Mouse (Mus musculus) erythroblast, adult 5-6 weeks (primary cell): ENCODE results near the gene Plekhg3. TPM values are rescaled to one million over a fixed set of nuclear protein-coding genes. Genes with fewer than 3 reads are reported as not detected.

Experiments
- ATAC-seq: replicated peaks from 2 replicates; pipeline ENCODE4 v1.8.0; 2016; ENCODE audit warnings: moderate number of reproducible peaks, mild to moderate bottlenecking, moderate TSS enrichment, inconsistent platforms; ENCODE audit not compliant: poor library complexity, low FRiP score, severe bottlenecking
- total RNA-seq, 2 experiments: library from RNA; stranded (forward) in 1 of 2; stranded (reverse) in 1 of 2; fragments of 150-400 nt in 1 of 2; fragments of 200-764, 138-1000 nt in 1 of 2; gene quantifications; 2 replicates each; pipeline versions ENCODE4 v1.2.3 to v1.2.4; 2015 to 2017; ENCODE audit warnings: low replicate concordance in 2 of 2

Gene Plekhg3
- total RNA-seq, 2 experiments from 2014 or later: 6.1 to 7.3 TPM

DNA sequence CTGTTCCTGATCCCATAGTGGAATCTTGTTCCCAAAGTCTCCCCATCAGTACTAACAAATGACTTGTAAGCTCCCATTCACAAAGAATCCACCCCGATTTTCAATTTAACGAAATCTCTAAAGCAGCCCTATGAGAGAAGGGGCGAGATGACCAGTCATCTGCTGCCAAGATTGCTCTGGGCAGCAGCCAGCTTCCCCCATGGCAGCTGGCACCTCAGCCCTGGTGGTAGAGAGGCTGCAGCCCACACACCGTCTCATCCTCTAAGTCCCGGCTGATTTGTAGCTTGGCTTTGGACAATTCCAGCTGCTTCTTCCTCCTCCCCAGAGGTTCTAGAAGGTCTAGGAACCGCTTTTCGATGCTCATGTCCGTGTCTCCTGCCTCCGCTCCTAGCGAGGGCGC is 77.5 kb downstream of the Plekhg3 start:
- ATAC-seq: no peak

DNA sequence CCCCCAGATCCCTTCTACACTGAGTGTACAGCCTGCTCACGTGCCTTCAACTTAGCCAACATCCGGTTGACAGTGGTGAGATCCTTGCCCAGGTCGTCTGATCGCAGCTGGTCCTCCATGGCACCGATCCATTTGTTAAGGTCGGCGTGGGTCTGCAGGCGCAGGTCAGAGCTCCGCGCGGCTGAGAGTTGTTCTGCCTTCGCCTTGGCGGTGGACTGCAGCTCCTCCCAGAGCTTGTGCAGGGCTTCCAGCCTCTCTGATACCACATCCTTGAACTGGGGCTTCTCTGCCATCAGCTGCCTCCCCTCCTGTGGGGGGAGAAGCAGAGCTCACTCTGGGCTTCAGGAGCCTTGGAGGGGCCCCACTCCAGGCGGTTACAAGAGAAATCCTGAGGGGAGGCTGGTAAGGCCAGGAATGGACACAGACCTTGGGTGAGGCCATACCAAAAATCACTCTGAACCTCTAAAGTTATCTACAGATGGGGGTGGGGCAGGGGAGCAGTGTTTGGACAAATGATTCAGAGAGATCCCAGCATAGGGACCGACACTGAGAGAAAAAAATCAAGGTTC is 78.4 kb downstream of the Plekhg3 start:
- ATAC-seq: no peak

DNA sequence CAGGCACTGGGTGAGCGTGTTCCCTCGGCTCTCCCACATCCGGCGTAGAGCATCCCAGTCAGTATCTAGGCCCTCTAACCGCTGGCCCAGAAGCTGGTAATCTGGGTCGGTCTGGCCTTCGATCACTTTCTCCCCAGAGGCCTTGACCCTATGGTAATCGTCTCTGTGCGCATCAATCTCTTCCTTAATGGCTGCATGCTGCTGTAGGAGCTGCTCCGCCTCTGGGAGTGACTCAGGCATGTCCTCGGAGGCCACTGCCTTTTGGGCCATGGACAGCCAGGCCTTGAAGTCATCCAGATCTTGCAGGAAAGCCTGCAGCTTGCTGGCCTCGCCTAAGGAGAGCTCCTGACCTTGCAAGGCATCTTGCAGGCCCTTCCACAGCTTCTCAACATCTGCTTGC is 81.9 kb downstream of the Plekhg3 start:
- ATAC-seq: no peak

DNA sequence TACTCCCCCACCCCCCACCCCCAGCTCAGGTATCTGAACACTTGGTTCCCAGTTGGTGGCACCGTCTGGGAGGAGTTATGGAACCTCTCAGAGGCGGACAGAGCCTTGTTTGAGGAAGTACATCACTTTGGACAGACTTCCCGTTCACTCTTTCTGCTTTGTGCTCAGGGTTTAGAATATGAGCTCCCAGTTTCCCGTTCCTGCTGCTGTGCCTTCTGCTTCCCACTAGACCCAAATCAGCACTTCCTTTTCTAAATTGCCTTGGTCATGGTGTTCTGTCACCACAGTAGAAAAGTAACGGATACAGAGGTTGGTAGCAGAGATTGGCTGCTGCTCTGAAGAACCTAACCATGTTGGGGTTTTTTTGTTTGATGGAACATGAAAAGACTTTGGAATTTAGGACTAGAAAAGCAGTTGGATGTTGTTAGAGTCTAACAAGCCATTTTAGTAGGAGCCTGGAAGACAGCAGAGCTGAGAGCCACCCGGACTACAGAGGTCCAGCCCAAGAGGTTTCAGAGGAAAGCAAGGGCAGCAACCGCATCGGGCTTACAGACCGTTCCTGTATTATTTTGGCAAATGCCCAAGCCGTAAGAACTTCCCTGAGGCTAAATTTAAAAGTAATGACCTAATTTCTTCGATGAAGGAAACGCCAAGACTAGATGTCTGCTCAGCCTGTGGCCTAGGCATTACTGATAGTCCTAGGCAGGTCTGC is 84.3 kb downstream of the Plekhg3 start:
- no peak for ATAC-seq

DNA sequence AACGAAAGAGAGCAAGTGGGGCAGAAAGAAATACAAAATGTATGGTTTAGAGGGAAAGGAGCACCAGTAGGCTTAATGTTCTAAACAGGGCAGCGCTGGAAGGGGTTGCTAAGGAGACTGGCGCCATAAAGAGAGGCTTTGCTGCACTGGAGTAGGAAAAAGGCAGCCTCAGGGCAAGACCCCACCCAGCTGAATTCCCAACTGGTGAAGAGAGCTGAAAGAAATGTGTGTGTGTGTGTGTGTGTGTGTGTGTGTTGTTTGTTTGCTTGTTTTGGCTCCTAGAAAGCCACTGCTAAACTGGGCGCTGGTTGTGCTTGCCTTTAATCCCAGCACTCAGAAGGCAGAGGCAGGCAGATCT is 84.9 kb downstream of the Plekhg3 start:
- ATAC-seq: no peak

DNA sequence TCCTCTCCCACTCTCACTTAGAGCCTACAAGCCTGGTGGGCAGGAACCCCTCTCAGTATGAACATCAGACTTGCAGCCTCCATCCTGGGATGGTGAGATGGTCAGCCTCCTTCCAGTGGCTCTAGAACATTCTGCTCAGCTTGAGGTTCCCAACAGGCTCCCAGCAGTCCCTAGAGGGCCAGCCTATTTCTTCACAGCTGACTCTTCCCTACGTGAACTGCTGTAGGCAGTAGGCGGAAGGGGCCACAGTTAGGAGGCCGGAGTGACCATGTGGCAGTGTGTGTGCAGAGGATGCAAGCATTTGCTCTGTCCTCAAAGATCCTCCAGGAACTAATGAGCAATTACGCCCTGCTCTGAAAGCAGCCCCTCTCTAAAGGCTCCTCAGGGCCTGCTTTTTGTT is 87.5 kb downstream of the Plekhg3 start:
- no peak for ATAC-seq

DNA sequence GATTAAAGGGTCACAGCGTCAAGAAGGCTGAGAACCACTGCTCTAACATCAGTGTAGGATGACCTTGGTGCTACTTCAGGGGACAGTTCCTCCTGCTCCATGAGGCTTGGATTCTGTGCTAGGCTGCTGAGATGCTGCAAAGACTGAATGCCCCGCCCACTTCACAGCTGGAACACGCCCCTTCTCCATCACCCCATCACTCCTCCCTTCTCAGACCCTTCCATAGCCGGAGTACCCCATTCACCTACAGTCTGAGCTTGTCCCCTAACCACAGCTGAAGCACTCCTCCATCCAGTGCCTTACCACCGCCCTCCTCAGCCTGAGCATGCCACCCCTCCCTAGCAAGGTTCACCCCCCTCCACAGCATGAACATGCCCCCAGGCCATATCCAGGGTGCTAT is 89.2 kb downstream of the Plekhg3 start:
- peak; percentile 41 for ATAC-seq

DNA sequence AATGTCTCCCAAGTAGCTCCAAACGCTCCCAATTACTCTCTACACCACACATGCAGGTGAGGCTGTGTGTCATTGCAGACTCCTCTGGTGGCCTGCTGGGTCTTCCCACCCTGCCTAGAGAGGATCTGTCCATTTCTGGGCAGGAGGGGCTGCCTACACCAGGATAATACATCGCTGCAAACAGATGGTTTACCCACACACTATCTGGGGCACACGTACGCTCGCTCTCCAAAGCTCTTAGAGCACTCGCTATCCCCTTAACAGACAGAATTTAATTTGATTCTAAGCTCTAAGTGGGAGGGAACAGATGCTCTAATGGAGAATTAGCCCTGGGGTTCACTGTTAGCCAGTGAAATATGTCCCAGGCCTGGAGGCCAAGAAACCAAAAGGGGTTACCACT is 92.7 kb downstream of the Plekhg3 start:
- ATAC-seq: no peak

Other genes starting within 250 kb of the Plekhg3 start
- 0.38 TPM in 1 of 2 replicates, not detected in the other for gene Akap5, start 206.0 kb upstream of the Plekhg3 start, total RNA-seq (2015; ENCODE audit: low replicate concordance)
- 0.28 TPM in 1 of 2 replicates, not detected in the other for gene Akap5, start 206.0 kb upstream of the Plekhg3 start, total RNA-seq (2017; ENCODE audit: low replicate concordance)
- 6.1 and 19.2 TPM in 2 replicates for gene Zbtb25, start 161.3 kb upstream of the Plekhg3 start, total RNA-seq (2015; ENCODE audit: low replicate concordance)
- gene Zbtb25, start 161.3 kb upstream of the Plekhg3 start, total RNA-seq (2017; ENCODE audit: low replicate concordance): 1.3 and 4.6 TPM in 2 replicates
- 4.6 and 4.8 TPM in 2 replicates for gene Zbtb1, start 160.6 kb upstream of the Plekhg3 start, total RNA-seq (2015; ENCODE audit: low replicate concordance)
- 4.0 and 5.6 TPM in 2 replicates for gene Zbtb1, start 160.6 kb upstream of the Plekhg3 start, total RNA-seq (2017; ENCODE audit: low replicate concordance)
- 0.42 and 4.4 TPM in 2 replicates for gene Hspa2, start 126.7 kb upstream of the Plekhg3 start, total RNA-seq (2015; ENCODE audit: low replicate concordance)
- gene Hspa2, start 126.7 kb upstream of the Plekhg3 start, total RNA-seq (2017; ENCODE audit: low replicate concordance): 0.68 and 1.8 TPM in 2 replicates
- not detected in 2 replicates for gene Ppp1r36, start 113.4 kb upstream of the Plekhg3 start, total RNA-seq (2015; ENCODE audit: low replicate concordance)
- gene Ppp1r36, start 113.4 kb upstream of the Plekhg3 start, total RNA-seq (2017; ENCODE audit: low replicate concordance): not detected in 2 replicates
- 261 and 284 TPM in 2 replicates for gene Sptb, start 179.7 kb downstream of the Plekhg3 start, total RNA-seq (2015; ENCODE audit: low replicate concordance)
- gene Sptb, start 179.7 kb downstream of the Plekhg3 start, total RNA-seq (2017; ENCODE audit: low replicate concordance): 799 and 1,028 TPM in 2 replicates
- 2.9 and 30.9 TPM in 2 replicates for gene Churc1, start 234.6 kb downstream of the Plekhg3 start, total RNA-seq (2015; ENCODE audit: low replicate concordance)
- gene Churc1, start 234.6 kb downstream of the Plekhg3 start, total RNA-seq (2017; ENCODE audit: low replicate concordance): 14.1 and 41.3 TPM in 2 replicates
- gene Fntb, start 234.7 kb downstream of the Plekhg3 start, total RNA-seq (2015; ENCODE audit: low replicate concordance): 45.4 and 161 TPM in 2 replicates
- 23.5 and 48.1 TPM in 2 replicates for gene Fntb, start 234.7 kb downstream of the Plekhg3 start, total RNA-seq (2017; ENCODE audit: low replicate concordance)